Mouse (Mus musculus): ENCODE measurements around the gene Ctsk. TPM values are rescaled to one million over a fixed set of nuclear protein-coding genes. Genes with fewer than 3 reads are reported as not detected.
"Not testable (repeated sequence)": the region's sequence is repeated elsewhere in the genome, so short reads cannot be mapped to it uniquely, and the experiment has no call there.

Gene Ctsk
- polyA plus RNA-seq, 1 experiment from 2014 or later = 9.9 TPM

GRCm38 (mm10) chr3:95526622-95527211, 27.7 kb downstream of the Ctsk start, which contains the start of gene Ctss:
Ctss (plus strand) TSS chr3:95526786.
- Histone ChIP-seq H3K9ac (ENCODE audit: low read depth, low read length) (no peak within 1 kb of the TSS), H3K9me3 (replicated peaks; ENCODE audit: control insufficient read depth, low read length) (no peaks in the 10 kb centered on the region), H3K4me1 (ENCODE audit: control insufficient read depth, insufficient read depth, low read length) (no peaks in the 10 kb centered on the region), H3K27ac (ENCODE audit: low read depth, low read length) (no peak within 1 kb of the TSS), H3K36me3 (ENCODE audit: control insufficient read depth, insufficient read depth, low read length) (no peaks in the 10 kb centered on the region), H3K27me3 (ENCODE audit: control insufficient read depth, insufficient read depth, low read length) (no peaks in the 10 kb centered on the region), H3K4me2 (no peak within 1 kb of the TSS), H3K4me3 (ENCODE audit: low read depth, low read length) (no peak within 1 kb of the TSS)
- WGBS (ENCODE audit: insufficient replicate concordance) = 78% methylated on average over 8 of the region's 8 CpGs
- no peak for ATAC-seq (replicated peaks; ENCODE audit: insufficient number of reproducible peaks, low FRiP score, low TSS enrichment)

DNA sequence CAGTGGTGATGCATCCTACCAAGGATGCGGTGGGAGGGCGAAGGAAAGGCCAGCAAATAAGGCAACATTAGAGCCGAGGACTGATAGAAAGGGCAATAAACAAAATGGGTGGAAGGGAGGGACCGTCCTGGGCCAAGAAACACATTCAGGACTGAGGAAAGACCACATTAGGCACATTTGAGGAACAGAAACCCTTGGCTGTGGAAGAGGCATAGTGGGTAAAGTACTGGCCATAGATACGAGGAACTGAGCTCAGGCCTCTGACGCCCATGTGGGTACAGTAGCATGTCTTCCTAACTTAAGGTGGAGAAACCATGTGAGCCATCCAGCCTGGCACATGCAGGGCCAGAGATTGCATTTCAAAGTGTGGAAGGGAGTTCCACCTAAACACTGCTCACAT, 30.8 kb downstream of the Ctsk start:
- no peak overlapping the region for H3K4me3 ChIP-seq (ENCODE audit: low read depth, low read length)
- ATAC-seq (replicated peaks; ENCODE audit: insufficient number of reproducible peaks, low FRiP score, low TSS enrichment) = no peak
- no peaks in the 10 kb centered on the region for H3K4me1 ChIP-seq (ENCODE audit: control insufficient read depth, insufficient read depth, low read length)
- H3K36me3 ChIP-seq (ENCODE audit: control insufficient read depth, insufficient read depth, low read length) = no peaks in the 10 kb centered on the region
- H3K27me3 ChIP-seq (ENCODE audit: control insufficient read depth, insufficient read depth, low read length) = no peaks in the 10 kb centered on the region
- H3K27ac ChIP-seq (ENCODE audit: low read depth, low read length) = no peak overlapping the region
- H3K4me2 ChIP-seq = no peak overlapping the region
- no peak overlapping the region for H3K9ac ChIP-seq (ENCODE audit: low read depth, low read length)
- 85% methylated on average over 6 of the region's 6 CpGs for WGBS (ENCODE audit: insufficient replicate concordance)
- no peaks in the 10 kb centered on the region for H3K9me3 ChIP-seq (replicated peaks; ENCODE audit: control insufficient read depth, low read length)

- no peaks in the 10 kb centered on the region for H3K27me3 ChIP-seq (ENCODE audit: control insufficient read depth, insufficient read depth, low read length)
- H3K4me2 ChIP-seq = no peak overlapping the region
- no peak overlapping the region for H3K27ac ChIP-seq (ENCODE audit: low read depth, low read length)
- H3K4me1 ChIP-seq (ENCODE audit: control insufficient read depth, insufficient read depth, low read length) = no peaks in the 10 kb centered on the region
- H3K9ac ChIP-seq (ENCODE audit: low read depth, low read length) = no peak overlapping the region
- no peaks in the 10 kb centered on the region for H3K9me3 ChIP-seq (replicated peaks; ENCODE audit: control insufficient read depth, low read length)
- H3K36me3 ChIP-seq (ENCODE audit: control insufficient read depth, insufficient read depth, low read length) = no peaks in the 10 kb centered on the region
- no peak overlapping the region for H3K4me3 ChIP-seq (ENCODE audit: low read depth, low read length)
- ATAC-seq (replicated peaks; ENCODE audit: insufficient number of reproducible peaks, low FRiP score, low TSS enrichment) = no peak
- WGBS (ENCODE audit: insufficient replicate concordance) = 97% methylated on average over 1 of the region's 1 CpGs
Observed at GRCm38 (mm10) chr3:95531025-95531424, 32.0 kb downstream of the Ctsk start.

DNA sequence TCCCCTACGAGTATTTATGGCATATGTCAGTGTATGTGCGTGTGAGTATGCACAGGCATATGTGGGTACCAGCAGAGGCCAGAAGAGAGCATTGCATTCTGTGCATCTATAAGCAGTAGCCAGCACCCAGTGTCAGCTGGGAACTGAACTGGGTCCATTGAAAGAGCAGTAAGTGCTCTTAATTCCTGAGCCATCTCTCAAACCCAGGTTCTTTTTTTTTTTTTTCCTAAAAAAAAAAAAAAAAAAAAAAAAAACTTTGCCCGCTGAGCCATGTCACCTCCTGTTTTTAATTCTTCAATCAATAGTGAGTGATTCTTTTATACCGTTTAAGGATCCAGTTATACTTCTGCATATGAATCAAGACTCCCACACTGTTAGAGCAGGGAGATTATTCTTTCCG, 34.3 kb downstream of the Ctsk start:
- no peaks in the 10 kb centered on the region for H3K4me1 ChIP-seq (ENCODE audit: control insufficient read depth, insufficient read depth, low read length)
- H3K27ac ChIP-seq (ENCODE audit: low read depth, low read length) = no peak overlapping the region
- H3K9me3 ChIP-seq (replicated peaks; ENCODE audit: control insufficient read depth, low read length) = no peaks in the 10 kb centered on the region
- WGBS (ENCODE audit: insufficient replicate concordance) = 89% methylated on average over 5 of the region's 5 CpGs
- H3K4me2 ChIP-seq = no peak overlapping the region
- no peaks in the 10 kb centered on the region for H3K27me3 ChIP-seq (ENCODE audit: control insufficient read depth, insufficient read depth, low read length)
- H3K4me3 ChIP-seq (ENCODE audit: low read depth, low read length) = no peak overlapping the region
- no peaks in the 10 kb centered on the region for H3K36me3 ChIP-seq (ENCODE audit: control insufficient read depth, insufficient read depth, low read length)
- ATAC-seq (replicated peaks; ENCODE audit: insufficient number of reproducible peaks, low FRiP score, low TSS enrichment) = no peak
- H3K9ac ChIP-seq (ENCODE audit: low read depth, low read length) = no peak overlapping the region

DNA sequence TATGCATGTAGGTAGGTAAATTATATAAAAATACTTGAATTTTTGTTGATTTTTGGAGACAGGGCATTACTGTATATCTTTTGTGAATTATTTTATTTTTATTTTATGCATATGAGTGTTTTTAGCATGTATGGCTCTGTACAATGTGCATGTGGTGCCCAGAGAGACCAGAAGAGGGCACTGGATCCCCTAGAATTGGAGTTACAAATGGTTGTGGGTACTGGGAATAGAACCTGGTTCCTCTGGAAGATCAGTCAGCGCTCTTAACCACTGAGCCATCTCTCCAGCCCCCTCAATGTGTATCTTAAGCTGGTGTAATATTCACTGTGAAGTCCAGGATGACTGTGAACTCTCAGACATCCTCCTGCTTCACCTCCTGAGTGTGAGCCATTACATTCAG, 35.9 kb downstream of the Ctsk start:
- H3K9me3 ChIP-seq (replicated peaks; ENCODE audit: control insufficient read depth, low read length) = no peaks in the 10 kb centered on the region
- ATAC-seq (replicated peaks; ENCODE audit: insufficient number of reproducible peaks, low FRiP score, low TSS enrichment) = no peak
- no peak overlapping the region for H3K4me2 ChIP-seq
- no peak overlapping the region for H3K4me3 ChIP-seq (ENCODE audit: low read depth, low read length)
- no peak overlapping the region for H3K27ac ChIP-seq (ENCODE audit: low read depth, low read length)
- H3K9ac ChIP-seq (ENCODE audit: low read depth, low read length) = no peak overlapping the region
- no peaks in the 10 kb centered on the region for H3K36me3 ChIP-seq (ENCODE audit: control insufficient read depth, insufficient read depth, low read length)
- H3K4me1 ChIP-seq (ENCODE audit: control insufficient read depth, insufficient read depth, low read length) = no peaks in the 10 kb centered on the region
- no peaks in the 10 kb centered on the region for H3K27me3 ChIP-seq (ENCODE audit: control insufficient read depth, insufficient read depth, low read length)
- WGBS (ENCODE audit: insufficient replicate concordance) = 88% methylated on average over 1 of the region's 1 CpGs

- no peaks in the 10 kb centered on the region for H3K36me3 ChIP-seq (ENCODE audit: control insufficient read depth, insufficient read depth, low read length)
- H3K9ac ChIP-seq (ENCODE audit: low read depth, low read length) = no peak overlapping the region
- no peaks in the 10 kb centered on the region for H3K9me3 ChIP-seq (replicated peaks; ENCODE audit: control insufficient read depth, low read length)
- no peak overlapping the region for H3K27ac ChIP-seq (ENCODE audit: low read depth, low read length)
- ATAC-seq (replicated peaks; ENCODE audit: insufficient number of reproducible peaks, low FRiP score, low TSS enrichment) = no peak
- WGBS (ENCODE audit: insufficient replicate concordance) = 80% methylated on average over 10 of the region's 10 CpGs
- no peak overlapping the region for H3K4me3 ChIP-seq (ENCODE audit: low read depth, low read length)
- H3K27me3 ChIP-seq (ENCODE audit: control insufficient read depth, insufficient read depth, low read length) = no peaks in the 10 kb centered on the region
- no peak overlapping the region for H3K4me2 ChIP-seq
- H3K4me1 ChIP-seq (ENCODE audit: control insufficient read depth, insufficient read depth, low read length) = no peaks in the 10 kb centered on the region
Observed at GRCm38 (mm10) chr3:95538936-95539335, 39.9 kb downstream of the Ctsk start.

- Histone ChIP-seq H3K9ac (ENCODE audit: low read depth, low read length) (no peak overlapping the region), H3K9me3 (replicated peaks; ENCODE audit: control insufficient read depth, low read length) (no peaks in the 10 kb centered on the region), H3K36me3 (ENCODE audit: control insufficient read depth, insufficient read depth, low read length) (no peaks in the 10 kb centered on the region), H3K4me3 (ENCODE audit: low read depth, low read length) (no peak overlapping the region), H3K4me2 (no peak overlapping the region), H3K4me1 (ENCODE audit: control insufficient read depth, insufficient read depth, low read length) (no peaks in the 10 kb centered on the region), H3K27me3 (ENCODE audit: control insufficient read depth, insufficient read depth, low read length) (no peaks in the 10 kb centered on the region), H3K27ac (ENCODE audit: low read depth, low read length) (no peak overlapping the region)
- WGBS (ENCODE audit: insufficient replicate concordance) = 86% methylated on average over 4 of the region's 4 CpGs
- ATAC-seq (replicated peaks; ENCODE audit: insufficient number of reproducible peaks, low FRiP score, low TSS enrichment) = no peak
Observed at GRCm38 (mm10) chr3:95539837-95540236, 40.8 kb downstream of the Ctsk start.

DNA sequence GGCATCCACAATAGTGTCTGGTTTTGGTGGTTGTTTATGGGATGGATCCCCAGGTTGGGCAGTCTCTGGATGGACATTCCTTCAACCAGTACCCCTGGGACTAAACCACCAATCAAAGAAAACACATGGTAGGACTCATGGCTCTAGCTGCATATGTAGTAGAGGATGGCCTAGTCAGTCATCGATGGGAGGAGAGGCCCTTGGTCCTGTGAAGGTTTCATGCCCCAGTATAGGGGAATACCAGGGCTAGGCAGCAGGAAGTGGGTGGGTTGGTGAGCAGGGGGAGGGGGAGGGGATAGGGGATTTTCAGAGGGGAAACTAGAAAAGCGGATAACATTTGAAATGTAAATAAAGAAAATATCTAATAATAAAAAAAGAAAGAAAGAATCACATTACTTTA, 42.1 kb downstream of the Ctsk start:
- WGBS (ENCODE audit: insufficient replicate concordance) = 68% methylated on average over 2 of the region's 2 CpGs
- ATAC-seq (replicated peaks; ENCODE audit: insufficient number of reproducible peaks, low FRiP score, low TSS enrichment); H3K9ac ChIP-seq (ENCODE audit: low read depth, low read length): not testable (repeated sequence)

GRCm38 (mm10) chr3:95542171-95542570, 43.1 kb downstream of the Ctsk start:
- H3K27me3 ChIP-seq (ENCODE audit: control insufficient read depth, insufficient read depth, low read length) = no peaks in the 10 kb centered on the region
- no peak overlapping the region for H3K27ac ChIP-seq (ENCODE audit: low read depth, low read length)
- H3K4me2 ChIP-seq = no peak overlapping the region
- H3K4me3 ChIP-seq (ENCODE audit: low read depth, low read length) = no peak overlapping the region
- no peak overlapping the region for H3K9ac ChIP-seq (ENCODE audit: low read depth, low read length)
- H3K36me3 ChIP-seq (ENCODE audit: control insufficient read depth, insufficient read depth, low read length) = no peaks in the 10 kb centered on the region
- no peak for ATAC-seq (replicated peaks; ENCODE audit: insufficient number of reproducible peaks, low FRiP score, low TSS enrichment)
- H3K4me1 ChIP-seq (ENCODE audit: control insufficient read depth, insufficient read depth, low read length) = no peaks in the 10 kb centered on the region
- H3K9me3 ChIP-seq (replicated peaks; ENCODE audit: control insufficient read depth, low read length) = no peaks in the 10 kb centered on the region

More for the DNA sequence above, 42.1 kb downstream of the Ctsk start:
- H3K4me1 ChIP-seq (ENCODE audit: control insufficient read depth, insufficient read depth, low read length); H3K9me3 ChIP-seq (replicated peaks; ENCODE audit: control insufficient read depth, low read length); H3K4me3 ChIP-seq (ENCODE audit: low read depth, low read length); H3K27me3 ChIP-seq (ENCODE audit: control insufficient read depth, insufficient read depth, low read length); H3K27ac ChIP-seq (ENCODE audit: low read depth, low read length); H3K36me3 ChIP-seq (ENCODE audit: control insufficient read depth, insufficient read depth, low read length); H3K4me2 ChIP-seq: not testable (repeated sequence)
